Mouse (Mus musculus) bone marrow macrophage, adult 2 months (primary cell): Measurements from ENCODE around the gene Shb. TPM values are rescaled to one million over a fixed set of nuclear protein-coding genes. Genes with fewer than 3 reads are reported as not detected.

ENCODE experiments used
- H3K27ac ChIP-seq: 2 replicates; pipeline ENCODE4 v1.5.1; 2012; ENCODE audit warnings: low read depth, low read length; ENCODE audit not compliant: insufficient read depth
- H3K4me1 ChIP-seq: 2 replicates; pipeline ENCODE4 v1.6.1; 2012; ENCODE audit warnings: low read length; ENCODE audit not compliant: control insufficient read depth, insufficient read depth
- H3K4me3 ChIP-seq: 2 replicates; pipeline ENCODE4 v1.5.1; 2012; ENCODE audit warnings: mild to moderate bottlenecking, low read length, moderate library complexity; ENCODE audit not compliant: insufficient read depth
- CTCF ChIP-seq: IDR thresholded peaks from 2 replicates; pipeline ENCODE4 v1.5.1; 2012; ENCODE audit warnings: low read depth, mild to moderate bottlenecking, low read length, moderate library complexity
- POLR2A ChIP-seq: IDR thresholded peaks from 2 replicates; pipeline ENCODE4 v1.6.1; 2012; ENCODE audit warnings: mild to moderate bottlenecking, low read depth, low read length, borderline replicate concordance
- polyA plus RNA-seq: library from polyadenylated mRNA; stranded (reverse); fragments of >200 nt; gene quantifications from 2 replicates; pipeline ENCODE4 v1.2.4, GENCODE M21; 2012; ENCODE audit not compliant: missing spikeins, insufficient read depth, insufficient read length

The Shb gene
- polyA plus RNA-seq, 1 experiment = 9.8 TPM

DNA sequence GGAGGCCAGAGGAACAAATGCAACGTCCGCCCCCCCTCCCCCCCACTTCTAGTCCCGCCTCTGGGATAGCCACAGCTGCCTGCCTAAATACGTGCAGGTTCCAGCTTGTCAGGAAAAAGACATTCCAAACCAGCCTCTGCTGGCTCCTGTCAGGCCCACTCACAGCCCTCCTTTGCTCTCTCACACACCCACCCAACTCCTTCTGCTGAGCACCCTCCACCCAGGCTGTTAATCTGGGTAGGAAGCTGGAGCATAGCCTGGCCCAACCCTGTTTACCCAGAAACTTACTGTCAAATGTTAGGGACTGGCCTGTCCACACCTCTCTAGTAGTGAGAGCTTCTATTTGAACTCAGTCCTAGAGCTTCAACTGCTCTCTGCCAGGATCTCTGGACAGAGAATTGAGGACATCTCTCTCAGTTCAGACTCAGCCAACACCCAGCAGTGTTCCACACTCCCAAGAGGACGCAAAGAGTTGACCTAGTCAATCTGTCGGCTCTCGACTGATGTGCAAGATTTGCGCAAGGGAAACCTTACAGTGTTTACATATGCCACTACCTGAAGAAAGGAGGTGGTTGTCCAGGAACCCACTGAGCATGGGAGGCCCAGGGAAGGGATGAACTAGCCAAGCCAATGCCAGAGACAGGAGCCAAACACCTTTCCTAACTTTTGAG, 36.6 kb downstream of the Shb start:
- no peak overlapping the region for H3K4me3 ChIP-seq
- H3K4me1 ChIP-seq = peaks cover 16% of the 10 kb centered on the region
- no peak overlapping the region for H3K27ac ChIP-seq
- TF ChIP-seq POLR2A (no peak), CTCF (no peak)

DNA sequence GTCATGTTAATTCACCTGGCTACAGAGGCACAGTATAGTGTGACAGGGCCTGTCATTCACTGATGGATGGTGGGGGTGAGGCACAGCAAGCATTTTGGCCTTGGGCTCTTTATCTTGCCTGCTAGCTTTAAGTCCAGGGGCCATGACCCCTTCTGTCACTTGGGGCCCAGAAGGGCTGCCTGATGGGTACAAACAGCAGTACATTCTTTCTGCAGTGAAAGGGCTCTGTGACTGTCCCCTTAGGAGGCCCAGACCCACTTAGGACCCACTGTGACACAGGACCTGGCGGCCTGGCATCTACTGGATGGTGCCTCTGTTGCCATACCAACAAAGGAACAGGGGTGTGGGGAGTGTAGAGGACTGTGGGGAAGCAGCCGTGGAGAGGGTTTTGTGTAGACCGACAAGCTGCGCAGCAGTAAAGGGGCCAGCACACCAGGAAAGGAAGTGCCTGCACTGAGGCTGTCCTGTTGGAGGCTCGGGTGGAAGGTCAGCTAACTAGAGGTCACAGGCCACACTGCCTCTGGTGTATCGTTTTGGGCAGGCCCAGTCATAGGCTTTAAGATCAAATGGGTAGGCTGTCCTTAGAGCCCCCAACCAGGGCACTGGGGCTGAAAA, 38.4 kb downstream of the Shb start:
- no peak overlapping the region for H3K27ac ChIP-seq
- H3K4me3 ChIP-seq = no peak overlapping the region
- no peak for TF ChIP-seq POLR2A
- TF ChIP-seq CTCF = no peak
- H3K4me1 ChIP-seq = peaks cover 32% of the 10 kb centered on the region

- no peak for TF ChIP-seq POLR2A
- Histone ChIP-seq H3K27ac (no peak overlapping the region), H3K4me3 (no peak overlapping the region), H3K4me1 (peaks cover 38% of the 10 kb centered on the region)
Measured at GRCm38 (mm10) chr4:45493118-45493517, 39.2 kb downstream of the Shb start.

- Histone ChIP-seq H3K27ac (no peak overlapping the region), H3K4me1 (peaks cover 39% of the 10 kb centered on the region), H3K4me3 (no peak overlapping the region)
- no peak for TF ChIP-seq CTCF
- no peak for TF ChIP-seq POLR2A
Measured at GRCm38 (mm10) chr4:45492681-45493081, 39.6 kb downstream of the Shb start.

DNA sequence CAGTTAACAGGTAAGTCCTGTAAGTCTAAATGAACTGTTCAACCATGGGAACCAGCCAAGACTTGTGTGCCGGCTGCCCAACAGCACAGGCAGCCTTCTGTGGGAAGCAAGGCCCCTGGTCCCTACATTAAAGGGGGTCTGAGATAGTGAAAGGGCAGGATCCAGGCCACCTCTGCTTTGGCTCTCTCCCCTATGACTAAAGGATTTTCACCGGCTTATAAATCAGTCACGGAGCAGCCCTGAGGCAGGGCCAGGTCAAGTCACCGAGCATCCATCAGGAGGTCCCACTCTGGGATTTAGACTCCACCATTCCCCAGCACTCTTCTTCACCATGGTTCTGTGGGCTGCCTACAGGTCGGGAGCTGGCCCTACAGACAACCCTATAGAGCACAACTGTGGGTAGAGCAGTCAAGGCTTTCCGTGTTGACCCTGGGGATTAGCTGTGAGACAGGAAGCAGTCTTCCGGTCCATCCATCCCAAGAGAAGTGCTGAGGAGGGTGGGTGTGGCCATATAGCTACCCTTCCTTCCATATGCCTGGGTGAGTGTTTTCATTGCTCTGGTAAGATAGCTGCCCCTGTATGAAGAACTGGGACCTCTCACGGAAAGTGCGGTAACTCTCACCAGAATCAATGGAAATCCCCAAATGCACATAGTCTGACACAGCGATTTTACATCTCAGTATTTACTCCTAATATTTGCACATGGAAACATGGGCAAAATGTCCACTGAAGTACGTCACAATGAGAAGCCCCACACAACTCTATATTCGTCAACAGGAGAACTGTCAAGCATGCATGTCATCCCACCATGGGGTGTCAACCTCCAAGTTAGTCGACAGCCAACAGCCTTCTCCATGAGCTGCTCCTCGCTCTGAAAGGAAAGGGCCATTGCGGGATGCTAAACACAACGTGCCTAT, 40.3 kb downstream of the Shb start:
- TF ChIP-seq CTCF (no peak), POLR2A (no peak)
- Histone ChIP-seq H3K4me1 (peaks cover 46% of the 10 kb centered on the region), H3K27ac (no peak overlapping the region), H3K4me3 (no peak overlapping the region)

GRCm38 (mm10) chr4:45491119-45491679, 41.1 kb downstream of the Shb start:
- H3K4me3 ChIP-seq = no peak overlapping the region
- peaks cover 49% of the 10 kb centered on the region for H3K4me1 ChIP-seq
- TF ChIP-seq CTCF (no peak), POLR2A (no peak)
- H3K27ac ChIP-seq = no peak overlapping the region

- no peak for TF ChIP-seq CTCF
- TF ChIP-seq POLR2A = no peak
- H3K4me1 ChIP-seq = peaks cover 49% of the 10 kb centered on the region
- H3K27ac ChIP-seq = peak overlapping the region; percentile 42
- H3K4me3 ChIP-seq = no peak overlapping the region
Measured at GRCm38 (mm10) chr4:45490036-45490752, 42.1 kb downstream of the Shb start.

- Histone ChIP-seq H3K27ac (peak overlapping the region; percentile 42), H3K4me1 (peaks cover 49% of the 10 kb centered on the region), H3K4me3 (peak overlapping the region; percentile 39)
- TF ChIP-seq CTCF (no peak), POLR2A (no peak)
Measured at GRCm38 (mm10) chr4:45489141-45490035, 42.9 kb downstream of the Shb start.
